Mouse (Mus musculus) urinary bladder, postnatal 36 days (tissue): ENCODE results near the gene Olfr959.
A peak's percentile ranks its signal among the peaks of the same experiment; 100 is the strongest.

ENCODE experiments used
- DNase-seq, 2 experiments: peaks; one replicate each; pipeline ENCODE4 v3.0.0; 2022; ENCODE audit warnings: low spot score in 2 of 2, mixed read lengths in 1 of 2

The Olfr959 gene

GRCm38 (mm10) chr9:39575469-39575868, at the start of gene Olfr959:
Gene Olfr959 (minus strand): TSS chr9:39575569.
- DNase-seq: no peak

DNA sequence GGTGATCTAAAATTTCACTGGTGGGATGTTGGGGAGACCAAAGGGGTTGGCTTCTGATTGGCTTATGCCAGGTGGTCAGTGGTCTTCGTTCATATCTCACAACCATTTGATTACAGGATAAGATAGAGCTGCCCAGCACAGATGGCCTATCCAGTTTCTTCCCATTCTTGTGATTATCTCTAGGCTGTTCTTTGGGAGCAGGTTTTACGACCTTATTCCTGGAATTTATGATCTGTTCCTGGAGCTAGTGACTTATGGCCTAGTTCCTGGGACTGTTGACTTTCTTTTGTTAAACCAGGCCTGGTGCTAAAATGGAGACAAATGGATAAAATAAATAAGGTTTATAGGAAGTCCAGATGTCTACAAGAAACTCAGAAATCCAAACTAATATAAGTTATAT, 49.3 kb upstream of the Olfr959 start:
- no peak for DNase-seq

DNA sequence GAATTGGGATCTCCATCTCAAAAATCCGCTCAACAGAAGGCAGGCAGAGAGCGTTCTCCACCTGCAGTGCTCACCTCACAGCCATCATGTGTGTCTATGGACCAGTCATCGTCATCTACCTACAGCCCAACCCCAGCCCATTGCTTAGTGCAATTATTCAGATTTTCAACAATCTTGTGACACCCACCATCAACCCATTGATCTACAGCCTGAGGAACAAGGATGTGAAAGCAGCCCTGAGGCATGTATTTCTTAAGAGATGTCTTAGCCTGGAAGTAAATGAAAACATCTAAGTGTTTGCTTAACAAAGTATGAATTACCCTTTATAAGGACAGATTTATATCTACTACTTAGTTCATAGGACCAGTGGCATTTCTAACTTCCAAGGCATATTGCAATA, 48.4 kb upstream of the Olfr959 start:
- DNase-seq: no peak

DNA sequence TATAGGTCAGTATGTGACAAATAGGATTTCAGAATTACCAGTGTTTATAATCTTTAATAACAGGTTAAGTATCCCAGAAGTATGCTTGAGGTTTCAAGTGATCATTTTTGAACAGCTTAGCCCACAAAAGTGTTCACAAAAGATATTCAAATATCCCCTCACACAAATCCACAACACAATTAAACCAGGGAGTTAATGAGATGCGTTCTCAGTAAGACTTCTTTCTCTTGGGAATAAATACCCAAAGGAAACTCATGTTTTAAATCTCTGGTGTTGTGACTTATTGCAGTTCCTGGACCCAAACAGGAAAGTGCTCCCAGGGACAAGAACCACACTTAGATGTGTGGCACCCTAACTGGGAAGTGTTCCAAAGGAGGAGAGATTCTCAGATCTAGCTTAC, 45.7 kb upstream of the Olfr959 start, which contains the start of gene Olfr960:
Gene Olfr960 (plus strand): TSS at position 301 of the 400 bp plus-strand sequence.
- DNase-seq: no peak

DNA sequence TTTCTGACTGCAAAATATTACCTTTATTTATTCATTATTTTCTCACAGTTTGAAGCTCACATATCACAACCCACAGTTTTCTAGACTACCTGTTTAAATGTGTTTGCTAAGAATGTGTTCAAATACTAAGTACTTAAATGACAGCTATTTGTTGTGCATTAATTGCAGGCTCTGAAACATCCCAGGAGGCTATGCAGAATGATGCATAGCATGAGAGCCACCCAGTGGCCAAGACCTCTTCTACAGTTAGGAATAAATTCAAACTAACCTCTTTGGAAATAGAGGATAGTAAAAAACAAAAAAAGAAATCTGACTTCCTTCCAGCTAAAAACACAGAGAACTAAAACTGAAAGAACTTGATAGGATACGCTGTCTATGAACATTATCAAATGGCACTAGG, 36.6 kb upstream of the Olfr959 start:
- no peak for DNase-seq

DNA sequence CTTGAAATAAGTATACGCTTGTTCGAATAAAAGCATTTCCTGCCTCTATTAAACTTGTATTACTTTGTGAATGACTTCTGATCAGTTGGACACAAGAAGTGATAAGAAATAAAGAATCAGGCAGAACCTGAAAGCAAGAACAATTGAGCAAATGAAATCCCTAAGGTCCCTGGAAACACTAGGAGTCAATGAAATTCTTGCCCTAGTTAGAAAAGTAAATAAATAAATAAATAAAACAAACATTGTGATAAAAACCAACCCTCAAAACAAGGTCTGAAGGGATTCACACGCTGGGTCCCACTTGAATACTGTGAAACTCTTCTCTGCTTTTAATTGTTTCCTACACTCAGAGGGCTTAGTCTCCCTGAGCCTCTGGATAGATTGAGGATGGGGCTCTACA, 35.0 kb upstream of the Olfr959 start, which contains the start of gene Olfr148:
Gene Olfr148 (plus strand): TSS at position 301 of the 400 bp plus-strand sequence.
- DNase-seq: no peak

GRCm38 (mm10) chr9:39608497-39608896, 33.1 kb upstream of the Olfr959 start:
- DNase-seq: no peak

GRCm38 (mm10) chr9:39603999-39604453, 28.7 kb upstream of the Olfr959 start, which contains the start of gene AW551984:
Gene AW551984 (minus strand): TSS chr9:39604403.
- peak in 1 of 2 experiments; percentile 7 for DNase-seq

- DNase-seq: peak; percentile 4 to 10
Measured at GRCm38 (mm10) chr9:39603333-39603845, 28.0 kb upstream of the Olfr959 start.

GRCm38 (mm10) chr9:39602536-39603332, 27.4 kb upstream of the Olfr959 start:
- DNase-seq: no peak

DNA sequence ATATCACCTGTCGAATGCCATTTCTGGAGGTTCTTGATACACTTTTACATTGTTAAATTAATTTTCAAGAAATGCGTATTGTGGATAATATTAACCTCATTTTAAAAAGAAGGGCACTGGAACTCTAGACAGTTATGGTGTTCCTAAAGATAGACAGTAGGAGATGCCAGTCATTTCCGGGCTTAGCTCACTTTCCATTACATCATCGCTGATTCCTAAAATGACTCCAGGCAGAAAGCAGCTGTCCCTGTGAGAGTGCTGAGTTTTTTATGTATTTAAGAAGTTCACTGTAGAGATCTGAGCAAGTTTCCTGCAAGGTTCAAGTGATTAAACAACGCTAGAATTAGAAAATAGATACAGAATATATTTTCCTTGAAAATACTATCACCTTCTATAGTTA, 1.7 kb upstream of the Olfr959 start:
- DNase-seq: no peak

DNA sequence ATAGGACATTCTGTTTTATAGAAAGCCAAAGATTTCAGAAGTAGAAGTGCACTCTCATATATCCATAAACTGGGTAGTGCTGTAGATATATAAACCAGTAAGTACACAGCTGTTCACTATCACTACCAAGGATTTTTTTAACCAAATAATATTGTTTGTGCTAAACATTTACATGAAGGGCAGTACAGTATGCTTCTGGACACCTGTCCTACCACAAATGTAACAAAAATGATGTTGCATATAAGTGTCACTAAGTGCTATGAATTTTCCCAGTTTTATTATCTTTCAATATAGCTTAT, 17.1 kb downstream of the Olfr959 start:
- no peak for DNase-seq

GRCm38 (mm10) chr9:39557529-39558348, 17.6 kb downstream of the Olfr959 start:
- DNase-seq: no peak

- DNase-seq: no peak
Measured at GRCm38 (mm10) chr9:39553946-39554345, 21.4 kb downstream of the Olfr959 start, which contains the start of gene Olfr958. Gene Olfr958 (minus strand): TSS chr9:39554054.

- no peak for DNase-seq
Measured at GRCm38 (mm10) chr9:39550806-39551205, 24.6 kb downstream of the Olfr959 start.

GRCm38 (mm10) chr9:39523616-39524285, 51.6 kb downstream of the Olfr959 start:
- no peak for DNase-seq
